Mouse (Mus musculus): ENCODE results near the gene Timp4. TPM values are rescaled to one million over a fixed set of nuclear protein-coding genes. Genes with fewer than 3 reads are reported as not detected.
"Not testable (repeated sequence)": the region's sequence is repeated elsewhere in the genome, so short reads cannot be mapped to it uniquely, and the experiment has no call there.

The Timp4 gene
- total and polyA plus RNA-seq, 2 experiments from 2014 or later: 9.6 to 12.7 TPM

GRCm38 (mm10) chr6:115260507-115260906, 8.5 kb upstream of the Timp4 start:
- no peaks in the 10 kb centered on the region for H3K27me3 ChIP-seq (ENCODE audit: insufficient read depth, low read length)
- no peak overlapping the region for H3K4me2 ChIP-seq (ENCODE audit: low read depth)
- H3K4me3 ChIP-seq (ENCODE audit: low read depth, low read length): no peak overlapping the region
- H3K27ac ChIP-seq (ENCODE audit: low read depth, low read length): no peak overlapping the region
- DNase-seq (no peak), ATAC-seq (no peak)
- no peaks in the 10 kb centered on the region for H3K9me3 ChIP-seq (ENCODE audit: low read length)
- TF ChIP-seq CTCF (IDR thresholded peaks at IDR 0.05; ENCODE audit: low read depth): no peak
- H3K9ac ChIP-seq: no peak overlapping the region
- H3K4me1 ChIP-seq (ENCODE audit: insufficient read depth): no peaks in the 10 kb centered on the region
- WGBS: 89% methylated on average over 3 of the region's 3 CpGs
- H3K36me3 ChIP-seq (ENCODE audit: insufficient read depth): peaks cover 24% of the 10 kb centered on the region

GRCm38 (mm10) chr6:115255171-115255570, 3.2 kb upstream of the Timp4 start:
- no peak overlapping the region for H3K4me2 ChIP-seq (ENCODE audit: low read depth)
- no peak for ATAC-seq
- H3K4me3 ChIP-seq (ENCODE audit: low read depth, low read length): no peak overlapping the region
- no peak overlapping the region for H3K9ac ChIP-seq
- H3K4me1 ChIP-seq (ENCODE audit: insufficient read depth): no peaks in the 10 kb centered on the region
- H3K36me3 ChIP-seq (ENCODE audit: insufficient read depth): no peaks in the 10 kb centered on the region
- H3K27ac ChIP-seq (ENCODE audit: low read depth, low read length): no peak overlapping the region
- WGBS: 68% methylated on average over 3 of the region's 3 CpGs
- DNase-seq: peak; percentile 43
- no peak for TF ChIP-seq CTCF (IDR thresholded peaks at IDR 0.05; ENCODE audit: low read depth)
- H3K27me3 ChIP-seq (ENCODE audit: insufficient read depth, low read length): no peaks in the 10 kb centered on the region
- no peaks in the 10 kb centered on the region for H3K9me3 ChIP-seq (ENCODE audit: low read length)

GRCm38 (mm10) chr6:115251531-115251985, 447 bp downstream of the Timp4 start:
- H3K4me2 ChIP-seq (ENCODE audit: low read depth): peak overlapping the region; percentile 19; the same call in 1 of the 2 replicates
- H3K4me3 ChIP-seq (ENCODE audit: low read depth, low read length): no peak overlapping the region
- DNase-seq (no peak), ATAC-seq (peak; percentile 34)
- no peak overlapping the region for H3K9ac ChIP-seq
- 9% methylated on average over 13 of the region's 13 CpGs for WGBS
- H3K36me3 ChIP-seq (ENCODE audit: insufficient read depth): no peaks in the 10 kb centered on the region; the same call in 1 of the 2 replicates
- H3K27me3 ChIP-seq (ENCODE audit: insufficient read depth, low read length): no peaks in the 10 kb centered on the region
- no peak for TF ChIP-seq CTCF (IDR thresholded peaks at IDR 0.05; ENCODE audit: low read depth)
- peak overlapping the region; percentile 50 for H3K27ac ChIP-seq (ENCODE audit: low read depth, low read length)
- no peaks in the 10 kb centered on the region for H3K4me1 ChIP-seq (ENCODE audit: insufficient read depth)
- H3K9me3 ChIP-seq (ENCODE audit: low read length): no peaks in the 10 kb centered on the region

GRCm38 (mm10) chr6:115245500-115246058, 6.4 kb downstream of the Timp4 start:
- Histone ChIP-seq H3K36me3 (ENCODE audit: insufficient read depth) (peaks cover 12% of the 10 kb centered on the region; the same call in 1 of the 2 replicates), H3K4me2 (ENCODE audit: low read depth) (no peak overlapping the region), H3K27me3 (ENCODE audit: insufficient read depth, low read length) (no peaks in the 10 kb centered on the region), H3K9ac (no peak overlapping the region), H3K4me3 (ENCODE audit: low read depth, low read length) (no peak overlapping the region), H3K4me1 (ENCODE audit: insufficient read depth) (no peaks in the 10 kb centered on the region), H3K9me3 (ENCODE audit: low read length) (no peaks in the 10 kb centered on the region), H3K27ac (ENCODE audit: low read depth, low read length) (no peak overlapping the region)
- WGBS: 89% methylated on average over 3 of the region's 3 CpGs
- no peak for ATAC-seq
- DNase-seq: no peak
- no peak for TF ChIP-seq CTCF (IDR thresholded peaks at IDR 0.05; ENCODE audit: low read depth)

- Histone ChIP-seq H3K9me3 (ENCODE audit: low read length) (no peaks in the 10 kb centered on the region), H3K4me2 (ENCODE audit: low read depth) (no peak overlapping the region), H3K4me1 (ENCODE audit: insufficient read depth) (no peaks in the 10 kb centered on the region), H3K4me3 (ENCODE audit: low read depth, low read length) (no peak overlapping the region), H3K27me3 (ENCODE audit: insufficient read depth, low read length) (no peaks in the 10 kb centered on the region), H3K27ac (ENCODE audit: low read depth, low read length) (no peak overlapping the region), H3K36me3 (ENCODE audit: insufficient read depth) (peaks cover 19% of the 10 kb centered on the region; the same call in 1 of the 2 replicates), H3K9ac (no peak overlapping the region)
- DNase-seq (no peak), ATAC-seq (peak; percentile 25; the same call in 1 of the 2 replicates)
- TF ChIP-seq CTCF (IDR thresholded peaks at IDR 0.05; ENCODE audit: low read depth): no peak
- WGBS: 57% methylated on average over 2 of the region's 2 CpGs
Measured at GRCm38 (mm10) chr6:115244222-115244621, 7.8 kb downstream of the Timp4 start.

GRCm38 (mm10) chr6:115241939-115242338, 10.1 kb downstream of the Timp4 start:
- no peaks in the 10 kb centered on the region for H3K4me1 ChIP-seq (ENCODE audit: insufficient read depth)

GRCm38 (mm10) chr6:115241131-115241699, 10.8 kb downstream of the Timp4 start:
- no peaks in the 10 kb centered on the region for H3K27me3 ChIP-seq (ENCODE audit: insufficient read depth, low read length)
- no peak overlapping the region for H3K4me3 ChIP-seq (ENCODE audit: low read depth, low read length)
- no peak overlapping the region for H3K9ac ChIP-seq
- no peak for DNase-seq
- WGBS: 44% methylated on average over 3 of the region's 3 CpGs
- no peak for ATAC-seq
- H3K9me3 ChIP-seq (ENCODE audit: low read length): no peaks in the 10 kb centered on the region
- H3K4me2 ChIP-seq (ENCODE audit: low read depth): no peak overlapping the region
- no peak for TF ChIP-seq CTCF (IDR thresholded peaks at IDR 0.05; ENCODE audit: low read depth)
- no peaks in the 10 kb centered on the region for H3K4me1 ChIP-seq (ENCODE audit: insufficient read depth)
- peaks cover 16% of the 10 kb centered on the region; the same call in 1 of the 2 replicates for H3K36me3 ChIP-seq (ENCODE audit: insufficient read depth)
- H3K27ac ChIP-seq (ENCODE audit: low read depth, low read length): no peak overlapping the region

More at GRCm38 (mm10) chr6:115241939-115242338, 10.1 kb downstream of the Timp4 start:
- DNase-seq: no peak
- Histone ChIP-seq H3K27ac (ENCODE audit: low read depth, low read length) (no peak overlapping the region), H3K9me3 (ENCODE audit: low read length) (no peaks in the 10 kb centered on the region), H3K27me3 (ENCODE audit: insufficient read depth, low read length) (no peaks in the 10 kb centered on the region), H3K36me3 (ENCODE audit: insufficient read depth) (peaks cover 19% of the 10 kb centered on the region; the same call in 1 of the 2 replicates), H3K9ac (no peak overlapping the region), H3K4me3 (ENCODE audit: low read depth, low read length) (no peak overlapping the region), H3K4me2 (ENCODE audit: low read depth) (no peak overlapping the region)
- no peak for TF ChIP-seq CTCF (IDR thresholded peaks at IDR 0.05; ENCODE audit: low read depth)
- no peak for ATAC-seq
- 73% methylated on average over 3 of the region's 3 CpGs for WGBS

- 60% methylated on average over 2 of the region's 2 CpGs for WGBS
- H3K4me3 ChIP-seq (ENCODE audit: low read depth, low read length); H3K27ac ChIP-seq (ENCODE audit: low read depth, low read length); H3K4me2 ChIP-seq (ENCODE audit: low read depth); DNase-seq; ATAC-seq; H3K9ac ChIP-seq; H3K4me1 ChIP-seq (ENCODE audit: insufficient read depth); H3K27me3 ChIP-seq (ENCODE audit: insufficient read depth, low read length); H3K9me3 ChIP-seq (ENCODE audit: low read length): not testable (repeated sequence)
- H3K36me3 ChIP-seq (ENCODE audit: insufficient read depth): peaks cover 13% of the 10 kb centered on the region; the same call in 1 of the 2 replicates
Measured at GRCm38 (mm10) chr6:115240431-115240830, 11.6 kb downstream of the Timp4 start.
